Mouse (Mus musculus) embryo, embryonic 9.5 days (tissue): Measurements from ENCODE around the gene Gm6793.

Experiments
- DNase-seq: peaks from one replicate; pipeline ENCODE4 v3.0.0-alpha.2; 2017; ENCODE audit errors: extremely low spot score

Gm6793 gene

DNA sequence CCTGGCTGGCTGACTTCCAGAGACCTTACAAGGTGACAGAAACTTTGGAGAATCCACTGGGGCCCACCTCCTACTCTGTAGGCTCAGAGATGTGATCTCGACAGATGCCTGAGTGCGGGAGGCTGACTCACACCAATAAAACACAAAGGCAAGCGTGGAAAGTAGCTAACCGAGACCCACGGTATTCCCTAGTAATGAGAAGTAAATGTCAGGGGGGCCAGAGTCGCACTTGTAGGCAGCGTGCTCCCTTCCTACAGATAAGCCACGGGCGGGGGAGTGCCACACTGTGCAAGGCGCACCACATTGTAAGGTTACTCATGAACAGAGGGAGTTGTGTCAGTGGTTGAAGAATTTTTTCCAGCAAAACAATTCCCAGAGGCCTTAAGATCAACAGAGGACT, 30.3 kb downstream of the Gm6793 start:
- no peak for DNase-seq

DNA sequence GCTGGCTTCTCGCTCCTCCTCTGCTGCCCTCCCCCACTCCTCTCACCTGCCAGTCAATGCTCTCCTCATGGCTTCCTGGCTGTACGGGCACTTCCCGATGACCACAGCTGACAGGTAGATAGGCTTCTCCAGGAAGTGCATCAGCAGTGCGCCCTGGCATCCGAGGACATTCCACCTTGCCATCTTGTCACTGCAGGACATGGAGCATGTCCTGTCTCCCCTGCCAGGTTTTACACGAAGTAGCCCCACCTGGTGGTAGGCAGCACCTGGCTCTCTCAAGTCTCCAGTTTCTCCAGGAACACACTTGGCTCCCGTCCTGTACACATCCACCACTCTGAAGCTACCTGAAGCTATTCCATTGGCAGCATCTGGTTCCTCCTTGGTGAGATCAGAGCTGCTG, 32.7 kb downstream of the Gm6793 start:
- DNase-seq: no peak

DNA sequence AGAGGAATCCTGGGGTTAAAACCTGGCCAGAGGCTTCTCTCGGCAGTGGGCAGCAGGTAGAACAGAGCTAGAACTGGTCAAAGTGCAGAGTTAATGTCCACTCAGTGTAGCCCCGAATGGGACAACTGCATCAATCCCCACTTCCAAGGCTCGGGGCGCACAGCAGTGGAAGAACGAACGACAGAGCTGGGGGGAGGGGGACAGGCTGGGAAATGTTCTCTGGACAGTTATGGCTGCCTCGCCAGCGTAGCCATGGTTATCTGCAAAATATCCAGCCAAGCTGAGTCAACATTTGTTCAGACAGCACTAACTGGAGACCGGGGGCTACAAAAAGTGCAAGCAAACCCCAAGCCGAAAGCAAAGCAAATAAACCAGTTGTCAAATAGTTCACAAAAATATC, 36.7 kb downstream of the Gm6793 start:
- no peak for DNase-seq

GRCm38 (mm10) chr8:111976326-111976725, 38.5 kb downstream of the Gm6793 start:
- no peak for DNase-seq

DNA sequence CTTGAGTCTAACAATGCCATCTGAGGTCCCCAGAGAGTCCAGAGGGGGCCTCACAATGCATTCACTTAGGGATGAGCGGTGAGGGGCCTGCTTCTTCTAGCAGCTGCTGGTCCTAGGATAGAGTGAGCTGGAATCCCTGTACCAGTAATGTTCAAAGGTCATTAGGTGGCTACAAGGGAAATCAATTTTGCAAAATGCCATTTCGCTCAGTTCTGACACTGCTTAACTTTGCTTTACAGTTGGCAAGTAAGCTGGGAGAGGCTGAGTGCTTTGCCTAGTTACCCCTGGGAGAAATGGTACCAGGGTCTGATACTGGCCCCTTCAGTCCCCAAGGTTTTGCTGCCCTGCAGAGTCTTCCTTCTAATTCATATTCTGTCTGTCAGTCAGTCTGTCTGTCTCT, 39.1 kb downstream of the Gm6793 start:
- DNase-seq: no peak

DNA sequence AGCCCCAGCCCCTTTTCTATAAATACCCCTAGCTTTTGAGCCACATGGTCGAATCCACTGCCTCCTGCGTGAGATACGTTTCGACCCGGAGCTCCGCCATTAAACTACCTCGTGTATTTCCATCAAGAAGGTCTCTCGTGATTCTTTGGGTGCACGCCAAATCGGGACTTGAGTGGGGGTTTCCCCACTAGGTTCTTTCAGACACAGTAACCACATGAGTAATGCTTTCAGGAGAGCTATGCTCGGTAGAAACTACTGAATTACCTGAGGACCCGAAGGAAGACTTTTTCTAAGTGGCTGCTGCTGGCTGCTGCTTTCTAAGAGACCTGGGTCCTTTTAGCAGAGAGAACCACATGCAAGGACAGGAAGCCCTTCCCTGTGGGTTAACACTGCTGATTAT, 40.7 kb downstream of the Gm6793 start:
- no peak for DNase-seq

DNA sequence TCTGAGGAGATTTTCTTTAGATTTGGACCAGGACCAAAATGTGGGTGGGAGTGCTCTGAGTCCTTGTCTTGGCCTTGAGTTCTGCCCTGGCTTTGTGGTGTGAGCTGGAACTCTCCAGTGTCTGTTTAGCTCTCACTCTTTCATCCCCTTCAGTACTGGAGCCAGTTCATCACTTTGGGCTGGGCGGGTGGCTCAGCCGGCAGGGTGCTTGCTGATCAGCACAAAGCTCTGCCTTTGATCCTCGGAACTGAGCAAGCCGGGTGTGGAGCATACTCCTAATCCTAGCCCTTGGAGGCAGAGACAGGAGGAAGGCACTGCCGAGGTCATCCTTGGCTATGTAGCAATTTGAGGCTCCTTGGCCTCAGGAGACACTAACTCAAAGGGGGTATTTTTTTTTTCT, 45.8 kb downstream of the Gm6793 start:
- no peak for DNase-seq

DNA sequence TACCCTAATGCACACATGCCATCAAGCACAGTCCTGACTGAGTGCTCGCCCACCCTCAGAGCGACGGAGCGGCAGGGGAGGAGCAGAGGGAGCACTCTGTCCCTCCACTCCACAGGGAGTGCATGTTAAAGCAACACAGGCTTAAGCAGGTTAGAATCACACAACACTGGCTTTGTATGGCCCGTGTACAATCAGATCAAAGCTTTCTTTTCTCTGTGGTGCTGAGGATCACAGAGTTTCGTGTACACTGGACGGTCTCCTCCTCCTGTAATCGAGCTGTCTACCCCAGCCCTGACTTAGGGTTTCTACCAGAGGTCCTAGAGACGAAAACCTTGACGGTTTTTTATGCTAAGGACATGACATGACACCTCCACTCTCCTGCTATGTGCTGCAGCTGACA, 46.3 kb downstream of the Gm6793 start:
- no peak for DNase-seq

DNA sequence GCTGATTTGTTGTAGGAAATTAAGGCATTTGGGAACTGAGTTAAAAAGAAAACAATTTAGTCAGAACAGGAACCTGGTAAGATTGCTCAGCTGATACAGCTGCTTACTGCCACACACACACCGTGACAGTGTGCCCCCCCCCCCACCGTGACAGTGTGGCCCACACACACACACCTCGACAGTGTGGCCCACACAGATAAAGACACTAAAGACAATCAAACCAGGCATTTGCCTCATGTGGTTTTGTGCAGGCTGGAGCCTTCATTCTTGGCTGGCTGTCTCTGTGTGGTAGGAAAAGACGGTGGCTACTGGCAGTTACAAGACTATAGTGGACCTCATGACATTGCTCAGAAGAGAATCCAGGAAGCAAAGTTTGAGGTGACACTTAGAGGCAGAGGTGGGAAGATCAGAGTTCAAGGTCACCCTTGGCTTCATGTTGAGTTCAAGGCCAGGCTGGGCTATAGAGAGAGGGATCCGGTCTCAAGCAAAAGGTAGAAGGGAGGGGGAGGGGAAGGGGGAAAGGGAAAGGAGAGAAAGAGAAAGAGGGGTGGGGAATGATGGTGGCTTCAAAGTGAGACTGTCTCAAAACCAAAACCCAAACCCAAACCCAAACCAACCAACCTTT, 47.5 kb downstream of the Gm6793 start:
- DNase-seq: no peak

GRCm38 (mm10) chr8:111964849-111965561, 49.8 kb downstream of the Gm6793 start:
- no peak for DNase-seq

GRCm38 (mm10) chr8:111964351-111964750, 50.5 kb downstream of the Gm6793 start:
- DNase-seq: no peak

- no peak for DNase-seq
Measured at GRCm38 (mm10) chr8:111963546-111963945, 51.3 kb downstream of the Gm6793 start.
